Mouse (Mus musculus): Measurements from ENCODE around the gene Pde6h.

DNA sequence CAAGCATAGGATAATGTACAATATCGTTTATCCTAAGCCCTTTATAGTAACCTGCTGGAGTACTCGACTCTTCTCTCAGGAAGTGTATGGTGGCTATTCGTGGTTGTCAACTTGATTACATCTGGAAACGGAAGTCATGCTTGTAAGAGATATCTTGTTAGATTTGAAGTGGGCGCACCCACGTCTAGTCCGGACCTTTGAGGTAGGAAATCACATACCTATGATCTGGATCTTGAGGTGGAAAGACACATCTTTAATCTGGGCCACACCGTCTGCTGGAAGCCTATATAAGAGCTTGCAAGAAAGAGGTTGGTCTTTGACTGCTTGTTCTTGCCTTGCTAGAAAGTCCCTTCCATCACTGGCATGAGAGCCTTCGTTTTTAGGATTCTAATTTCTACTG is 21.1 kb upstream of the Pde6h start:
- TF ChIP-seq CTCF (IDR thresholded peaks at IDR 0.05; ENCODE audit: low read depth) (no peak), EP300 (IDR thresholded peaks at IDR 0.05; ENCODE audit: low read depth) (no peak)

All from heart, postnatal 0 days (tissue).